Mouse (Mus musculus): Measurements from ENCODE around the gene Ppp2r1a. TPM values are rescaled to one million over a fixed set of nuclear protein-coding genes. Genes with fewer than 3 reads are reported as not detected.

Gene Ppp2r1a
- polyA plus RNA-seq, 1 experiment = 603 TPM

DNA sequence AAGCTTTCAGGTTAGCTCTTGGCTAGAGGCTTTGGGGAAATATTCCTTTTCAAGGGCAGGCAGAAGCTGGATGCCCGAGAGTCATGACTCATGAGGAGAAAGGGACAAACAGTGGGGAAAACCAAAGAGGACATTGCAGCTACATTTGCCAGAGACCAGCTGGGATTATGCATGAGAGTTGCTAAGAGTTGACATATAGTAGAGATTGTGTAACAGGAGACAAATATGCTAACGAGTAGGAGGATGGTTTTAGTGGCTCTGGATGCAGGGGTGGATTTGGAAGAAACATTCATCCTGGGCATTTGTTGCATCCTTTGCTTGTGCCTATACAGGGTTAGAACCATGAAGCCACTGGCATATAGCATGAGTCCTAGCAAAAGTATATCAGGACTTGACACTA lies 48.6 kb downstream of the Ppp2r1a start:
- Histone ChIP-seq H3K4me3 (ENCODE audit: insufficient read depth, low read length) (no peak overlapping the region), H3K4me1 (ENCODE audit: control insufficient read depth, insufficient read depth, low read length) (no peaks in the 10 kb centered on the region), H3K27ac (ENCODE audit: insufficient read depth, low read length) (no peak overlapping the region)
- TF ChIP-seq CTCF (IDR thresholded peaks at IDR 0.05; ENCODE audit: extremely low read depth, insufficient read depth, low read length) (no peak), POLR2A (IDR thresholded peaks at IDR 0.05; ENCODE audit: extremely low read depth, insufficient read depth, low read length) (no peak)

- H3K4me3 ChIP-seq (ENCODE audit: insufficient read depth, low read length) = no peak within 1 kb of the TSS
- no peaks in the 10 kb centered on the region for H3K4me1 ChIP-seq (ENCODE audit: control insufficient read depth, insufficient read depth, low read length)
- no peak within 1 kb of the TSS for H3K27ac ChIP-seq (ENCODE audit: insufficient read depth, low read length)
- TF ChIP-seq CTCF (IDR thresholded peaks at IDR 0.05; ENCODE audit: extremely low read depth, insufficient read depth, low read length) (no peak), POLR2A (IDR thresholded peaks at IDR 0.05; ENCODE audit: extremely low read depth, insufficient read depth, low read length) (no peak)
Observed at GRCm38 (mm10) chr17:20996364-20996763, 51.3 kb downstream of the Ppp2r1a start, which contains the start of gene Vmn1r233. Gene Vmn1r233 (minus strand): TSS chr17:20996464.

- Histone ChIP-seq H3K4me1 (ENCODE audit: control insufficient read depth, insufficient read depth, low read length) (no peaks in the 10 kb centered on the region), H3K27ac (ENCODE audit: insufficient read depth, low read length) (peak within 1 kb of the TSS; percentile 21), H3K4me3 (ENCODE audit: insufficient read depth, low read length) (peak within 1 kb of the TSS; percentile 80)
- TF ChIP-seq POLR2A (IDR thresholded peaks at IDR 0.05; ENCODE audit: extremely low read depth, insufficient read depth, low read length) (peak; percentile 53; the same call in 1 of the 2 replicates), CTCF (IDR thresholded peaks at IDR 0.05; ENCODE audit: extremely low read depth, insufficient read depth, low read length) (no peak)
Observed at GRCm38 (mm10) chr17:21008382-21009331, 63.5 kb downstream of the Ppp2r1a start, which contains the start of gene Zfp160. Gene Zfp160 (plus strand): TSS chr17:21008903.

GRCm38 (mm10) chr17:21009726-21010125 lies 64.6 kb downstream of the Ppp2r1a start:
- Histone ChIP-seq H3K4me3 (ENCODE audit: insufficient read depth, low read length) (peak overlapping the region; percentile 80), H3K27ac (ENCODE audit: insufficient read depth, low read length) (no peak overlapping the region), H3K4me1 (ENCODE audit: control insufficient read depth, insufficient read depth, low read length) (no peaks in the 10 kb centered on the region)
- TF ChIP-seq POLR2A (IDR thresholded peaks at IDR 0.05; ENCODE audit: extremely low read depth, insufficient read depth, low read length) (no peak), CTCF (IDR thresholded peaks at IDR 0.05; ENCODE audit: extremely low read depth, insufficient read depth, low read length) (no peak)

Other genes with a start within 250 kb of the Ppp2r1a start
- gene Vmn1r227, start 215.5 kb upstream of the Ppp2r1a start, polyA plus RNA-seq (2012; rRNA removed) = not detected in 2 replicates
- gene Vmn1r228, start 159.2 kb upstream of the Ppp2r1a start, polyA plus RNA-seq (2012; rRNA removed) = not detected in 2 replicates
- gene Vmn1r229, start 133.8 kb upstream of the Ppp2r1a start, polyA plus RNA-seq (2012; rRNA removed) = not detected in 2 replicates
- not detected in 2 replicates for gene Vmn1r230, start 104.9 kb upstream of the Ppp2r1a start, polyA plus RNA-seq (2012; rRNA removed)
- gene Vmn1r231, start 40.2 kb upstream of the Ppp2r1a start, polyA plus RNA-seq (2012; rRNA removed) = not detected in 2 replicates
- not detected in 2 replicates for gene Vmn1r232, start 25.6 kb upstream of the Ppp2r1a start, polyA plus RNA-seq (2012; rRNA removed)
- gene Vmn1r233, start 51.2 kb downstream of the Ppp2r1a start, polyA plus RNA-seq (2012; rRNA removed) = not detected in 2 replicates
- gene Zfp160, start 63.6 kb downstream of the Ppp2r1a start, polyA plus RNA-seq (2012; rRNA removed) = 15.8 and 16.6 TPM in 2 replicates

Measured in cortical plate, adult 2 months (tissue).